Mouse (Mus musculus) stomach, postnatal 0 days (tissue): ENCODE data around the gene Hmgcll1.

Experiments used
- CTCF ChIP-seq: IDR thresholded peaks from 2 replicates; pipeline ENCODE4 v1.5.1; 2016; ENCODE audit warnings: antibody characterized with exemption, low read depth, mild to moderate bottlenecking, moderate library complexity
- EP300 ChIP-seq: optimal IDR thresholded peaks from 2 replicates; pipeline ENCODE3; 2016; ENCODE audit warnings: antibody characterized with exemption

- TF ChIP-seq EP300 (no peak), CTCF (no peak)
Measured at GRCm38 (mm10) chr9:76091561-76091960, 76.9 kb downstream of the Hmgcll1 start.
